Mouse (Mus musculus): Measurements from ENCODE around the gene Tnnt3.

DNA sequence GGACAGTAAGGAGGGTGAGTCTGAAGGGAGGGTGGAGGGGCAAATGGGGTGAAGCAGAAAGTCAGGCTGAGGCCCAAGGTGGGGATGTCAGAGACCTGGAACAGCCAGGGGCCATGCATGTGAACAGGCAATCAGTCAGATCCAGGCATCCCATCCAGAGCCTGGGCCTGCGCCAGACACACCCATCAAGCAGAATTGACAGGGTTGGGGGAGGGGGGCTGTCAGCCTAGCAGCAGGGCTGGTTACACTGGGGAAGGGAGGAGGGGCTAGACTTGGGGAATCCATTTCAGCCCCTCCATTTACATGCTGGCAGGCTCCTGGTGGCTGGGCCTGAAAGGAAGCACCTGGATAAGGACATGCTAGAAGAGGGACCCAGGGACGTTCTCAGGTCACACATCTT lies 7.3 kb downstream of the Tnnt3 start:
- TF ChIP-seq POLR2A (IDR thresholded peaks at IDR 0.05; ENCODE audit: insufficient read depth, low read depth, low read length) = no peak
- TF ChIP-seq CTCF (IDR thresholded peaks at IDR 0.05) = no peak
